9 mouse cellular contexts compared by ENCODE assay signal in the genomic region with DNA sequence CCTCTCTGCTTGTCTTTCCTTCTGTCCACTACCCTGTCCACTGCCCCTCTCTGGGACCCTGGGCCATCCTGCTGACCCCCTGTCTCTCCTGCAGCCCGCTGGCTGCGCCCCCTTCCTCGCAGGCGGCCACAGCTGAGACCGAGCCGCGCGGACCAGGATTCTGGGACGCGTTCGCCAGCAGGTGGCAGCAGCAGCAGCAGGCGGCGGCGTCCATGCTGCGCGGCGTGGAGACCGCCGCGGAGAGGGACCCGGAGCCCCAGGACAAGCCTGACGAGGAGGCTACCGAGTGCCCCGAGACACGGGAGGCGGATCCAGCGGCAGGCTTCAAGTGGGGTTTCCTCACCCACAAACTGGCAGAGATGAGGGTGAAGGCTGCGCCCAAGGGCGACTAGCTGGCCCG. TPM values are rescaled to one million over a fixed set of nuclear protein-coding genes. Genes with fewer than 3 reads are reported as not detected.
DNase-seq lines count a peak whose midpoint lies in the region; ATAC-seq and TF ChIP-seq lines count a peak whose summit lies in the region.
"Had no signal": no experiment of that assay in that cellular context is flagged by ENCODE, and none has a peak within 500 bp of the region (broad histone marks: within the 10 kb centered on the region; RNA-seq: fewer than 3 reads in every experiment).

No protein-coding gene starts in this region.

- intact Hi-C loops in gastrocnemius, postnatal 36 days (cut with DNase I) = loop anchor here (2.0 to 5.0 kb wide), 4 partner anchors 41 to 228 kb away; partner anchors contain the start of gene Cep85

- H3K4me1 ChIP-seq in cortical plate, adult 2 months (ENCODE audit: control insufficient read depth, insufficient read depth, low read length) = 0 out of 2 replicates have a peak, but pooled peaks cover under 1% of the 10 kb centered on the region
- peaks cover 38% of the 10 kb centered on the region for H3K4me1 ChIP-seq in intestine, embryonic 16.5 days (ENCODE audit: control insufficient read depth, insufficient read depth, low read length)

- peak overlapping the region; percentile 75 for H3K4me2 ChIP-seq in intestine, embryonic 16.5 days (ENCODE audit: low read depth, low read length)

- peak overlapping the region; percentile 27 for H3K4me3 ChIP-seq in cortical plate, adult 2 months (ENCODE audit: insufficient read depth, low read length)
- peak overlapping the region; percentile 45 for H3K4me3 ChIP-seq in intestine, embryonic 16.5 days (ENCODE audit: low read length)

- TF ChIP-seq CTCF in cortical plate, adult 2 months (IDR thresholded peaks at IDR 0.05; ENCODE audit: extremely low read depth, insufficient read depth, low read length) = no peak; the same call in 1 of the 2 replicates

- ATAC-seq in cerebellum, adult (ENCODE audit: insufficient number of reproducible peaks, low FRiP score, low TSS enrichment) = no peak
- ATAC-seq in intestine, embryonic 16.5 days = peak; percentile 38; the same call in 1 of the 2 replicates
- ATAC-seq in monocyte, adult 5-6 weeks (replicated peaks; ENCODE audit: insufficient number of reproducible peaks, low FRiP score, low TSS enrichment, poor library complexity, severe bottlenecking) = peak; percentile 38; the same call in 1 of the 2 replicates
- ATAC-seq: Patski had no signal

- no peak overlapping the region for H3K27ac ChIP-seq in cortical plate, adult 2 months (ENCODE audit: insufficient read depth, low read length)
- no peak overlapping the region for H3K27ac ChIP-seq in intestine, embryonic 16.5 days (ENCODE audit: low read length)

- H3K27me3 ChIP-seq in intestine, embryonic 16.5 days (replicated peaks; ENCODE audit: control insufficient read depth, insufficient read depth, low read length) = peaks cover 51% of the 10 kb centered on the region

- WGBS in intestine, embryonic 16.5 days = under 1% methylated on average over 30 of the region's 30 CpGs

- H3K9ac ChIP-seq in intestine, embryonic 16.5 days (ENCODE audit: low read depth, low read length) = peak overlapping the region; percentile 54

- no peaks in the 10 kb centered on the region for H3K9me3 ChIP-seq in intestine, embryonic 16.5 days (ENCODE audit: control insufficient read depth, low read length)

- no peaks in the 10 kb centered on the region for H3K36me3 ChIP-seq in intestine, embryonic 16.5 days (ENCODE audit: control insufficient read depth, insufficient read depth, low read length)

- peak; percentile 61 to 78 for DNase-seq in cerebellum, adult 18-20 months
- peak; percentile 66 to 67 for DNase-seq in gastrocnemius, postnatal 36 days
- DNase-seq in liver = peak; percentile 67
- peak; percentile 65 to 90 for DNase-seq in spleen, postnatal 4 days (ENCODE audit: low spot score in 2 of 2)

- no peak for TF ChIP-seq POLR2A in cortical plate, adult 2 months (IDR thresholded peaks at IDR 0.05; ENCODE audit: extremely low read depth, insufficient read depth, low read length)

RNA-seq across cellular contexts. Expression of gene Gm30191, which starts 2.9 kb away (rescaled TPM):
- not detected in 2 replicates for polyA plus RNA-seq in cortical plate, adult 2 months (2012; rRNA removed)
- total RNA-seq in gastrocnemius, postnatal 36 days (2021) = not detected
- not detected in 2 replicates for polyA plus RNA-seq in intestine, embryonic 16.5 days (2015; fragmentation: Nextera tagmentation; extraction: Ambion mirVana)
- total RNA-seq in monocyte, adult 5-6 weeks (2017) = not detected in 3 replicates
- polyA plus RNA-seq: Patski had no signal

RNA-seq across cellular contexts. Expression of gene Grrp1, which starts 4.3 kb away (rescaled TPM):
- 7.7 and 8.5 TPM in 2 replicates for polyA plus RNA-seq in cortical plate, adult 2 months (2012; rRNA removed)
- 1 to 10 TPM; 2.4 to 3.6 TPM for total RNA-seq in gastrocnemius, postnatal 36 days (2021)
- polyA plus RNA-seq in intestine, embryonic 16.5 days (2015; fragmentation: Nextera tagmentation; extraction: Ambion mirVana) = 3.6 and 5.0 TPM in 2 replicates
- not detected in 3 replicates for total RNA-seq in monocyte, adult 5-6 weeks (2017)
- polyA plus RNA-seq: Patski had no signal

RNA-seq across cellular contexts. Expression of gene Zfp593, which starts 4.3 kb away (rescaled TPM):
- polyA plus RNA-seq in cortical plate, adult 2 months (2012; rRNA removed) = 12.0 and 13.5 TPM in 2 replicates
- 1 to 10 TPM; 4.5 to 4.7 TPM for total RNA-seq in gastrocnemius, postnatal 36 days (2021)
- 13.0 and 14.5 TPM in 2 replicates for polyA plus RNA-seq in intestine, embryonic 16.5 days (2015; fragmentation: Nextera tagmentation; extraction: Ambion mirVana)
- total RNA-seq in monocyte, adult 5-6 weeks (2017) = 2.8 to 8.7 TPM (median 6.0 TPM) in 3 replicates

RNA-seq across cellular contexts. Expression of gene E130218I03Rik, which starts 6.2 kb away (rescaled TPM):
- not detected in 2 replicates for polyA plus RNA-seq in cortical plate, adult 2 months (2012; rRNA removed)
- not detected for total RNA-seq in gastrocnemius, postnatal 36 days (2021)
- 0.28 and 0.34 TPM in 2 replicates for polyA plus RNA-seq in intestine, embryonic 16.5 days (2015; fragmentation: Nextera tagmentation; extraction: Ambion mirVana)
- 1.4 TPM in 1 of 3 replicates, not detected in the others for total RNA-seq in monocyte, adult 5-6 weeks (2017)

RNA-seq across cellular contexts. Expression of gene Cnksr1, which starts 11.5 kb away (rescaled TPM):
- polyA plus RNA-seq in cortical plate, adult 2 months (2012; rRNA removed) = 0.35 and 0.68 TPM in 2 replicates
- 10 to 100 TPM; 33.7 to 36.3 TPM for total RNA-seq in gastrocnemius, postnatal 36 days (2021)
- polyA plus RNA-seq in intestine, embryonic 16.5 days (2015; fragmentation: Nextera tagmentation; extraction: Ambion mirVana) = 16.9 and 18.3 TPM in 2 replicates
- total RNA-seq in monocyte, adult 5-6 weeks (2017) = not detected in 3 replicates
